Mouse (Mus musculus): ENCODE measurements around the gene Ugt1a6b.
"Not testable (repeated sequence)": the region's sequence is repeated elsewhere in the genome, so short reads cannot be mapped to it uniquely, and the experiment has no call there.

DNA sequence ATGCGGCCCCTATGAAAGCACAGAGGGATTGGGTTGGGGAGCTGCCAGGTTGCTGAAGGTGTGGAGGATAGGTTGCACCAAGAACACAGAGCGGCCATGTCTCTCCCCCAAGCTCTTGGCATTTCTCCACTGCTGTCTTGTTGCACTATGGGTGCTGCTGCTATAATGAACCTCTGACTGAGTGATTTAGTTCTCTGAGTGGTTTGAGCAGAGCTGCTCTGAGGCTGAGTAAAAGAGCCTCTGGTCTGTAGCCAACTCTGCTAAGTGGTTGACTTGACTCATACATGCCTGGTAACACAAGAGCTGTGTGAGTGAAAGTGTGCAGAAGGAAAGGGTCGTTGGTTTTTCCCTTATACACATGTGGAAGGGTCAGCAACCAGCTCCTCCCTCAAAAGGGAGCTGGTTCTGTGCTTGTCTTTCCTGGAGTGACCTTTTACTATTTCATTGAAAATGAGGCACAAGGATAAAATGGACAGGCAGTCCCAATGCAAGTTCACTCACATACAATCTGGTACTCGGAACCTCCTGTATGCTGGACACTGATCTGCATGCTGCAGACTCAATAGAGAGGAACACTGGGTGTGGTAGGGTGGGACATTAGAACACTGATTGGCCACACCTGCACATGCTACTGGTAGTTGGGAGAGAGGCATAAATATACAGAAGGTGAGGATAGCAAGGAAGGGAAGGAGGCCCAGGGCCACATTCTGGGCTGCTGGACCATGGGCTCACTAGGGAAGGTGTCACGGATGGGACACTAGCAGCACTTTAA, 831 bp downstream of the Ugt1a6b start:
- not testable (repeated sequence) for TF ChIP-seq EP300 (optimal IDR thresholded peaks at IDR 0.05); CTCF (IDR thresholded peaks at IDR 0.05; ENCODE audit: low read depth)
